Mouse (Mus musculus) urinary bladder, adult 18-20 months (tissue): ENCODE measurements around the gene Cblc.
"Not testable (repeated sequence)": the region's sequence is repeated elsewhere in the genome, so short reads cannot be mapped to it uniquely, and the experiment has no call there.

Experiments
- DNase-seq, 2 experiments: peaks; one replicate each; pipeline ENCODE4 v3.0.0; 2022; ENCODE audit warnings: low spot score in 2 of 2, mixed read lengths in 2 of 2

Cblc gene

DNA sequence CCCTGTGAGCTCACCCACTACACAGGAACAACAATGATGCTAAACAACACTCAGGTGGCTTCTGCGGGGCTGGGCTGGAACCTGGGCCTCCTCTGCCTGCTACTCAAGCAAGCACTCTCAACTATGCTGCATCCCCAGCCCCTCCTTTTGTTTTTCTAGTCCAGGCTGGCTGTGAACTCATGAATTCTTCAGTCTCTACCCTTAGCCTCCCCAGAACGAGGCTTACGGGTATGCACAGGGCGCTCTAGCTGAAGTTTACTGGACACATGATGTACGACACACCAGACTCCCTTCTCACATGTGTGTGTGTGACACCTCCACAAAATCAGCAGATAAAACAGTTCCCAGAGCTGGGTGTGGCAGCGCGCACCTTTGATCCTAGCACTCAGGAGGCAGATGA, 22.3 kb upstream of the Cblc start:
- DNase-seq = no peak

DNA sequence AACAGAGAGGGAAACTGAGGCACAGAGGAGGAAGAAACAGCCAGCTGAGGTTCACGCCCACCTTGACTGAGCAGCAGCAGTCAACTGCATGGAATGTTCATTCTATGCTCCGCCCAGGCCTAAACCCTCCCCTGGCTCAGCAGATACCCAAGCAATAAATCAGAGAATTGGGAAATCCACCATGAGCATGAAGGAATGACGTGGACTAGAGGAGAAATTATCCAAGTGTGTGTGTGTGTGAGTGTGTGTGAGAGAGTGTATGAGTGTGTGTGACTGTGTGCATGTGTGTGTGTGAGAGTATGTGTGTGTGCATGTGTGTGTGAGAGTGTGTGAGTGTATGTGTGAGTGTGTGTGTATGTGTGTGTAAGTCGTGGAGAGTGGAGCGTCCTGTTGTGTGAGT, 21.8 kb upstream of the Cblc start:
- peak in 1 of 2 experiments; percentile 62 for DNase-seq

DNA sequence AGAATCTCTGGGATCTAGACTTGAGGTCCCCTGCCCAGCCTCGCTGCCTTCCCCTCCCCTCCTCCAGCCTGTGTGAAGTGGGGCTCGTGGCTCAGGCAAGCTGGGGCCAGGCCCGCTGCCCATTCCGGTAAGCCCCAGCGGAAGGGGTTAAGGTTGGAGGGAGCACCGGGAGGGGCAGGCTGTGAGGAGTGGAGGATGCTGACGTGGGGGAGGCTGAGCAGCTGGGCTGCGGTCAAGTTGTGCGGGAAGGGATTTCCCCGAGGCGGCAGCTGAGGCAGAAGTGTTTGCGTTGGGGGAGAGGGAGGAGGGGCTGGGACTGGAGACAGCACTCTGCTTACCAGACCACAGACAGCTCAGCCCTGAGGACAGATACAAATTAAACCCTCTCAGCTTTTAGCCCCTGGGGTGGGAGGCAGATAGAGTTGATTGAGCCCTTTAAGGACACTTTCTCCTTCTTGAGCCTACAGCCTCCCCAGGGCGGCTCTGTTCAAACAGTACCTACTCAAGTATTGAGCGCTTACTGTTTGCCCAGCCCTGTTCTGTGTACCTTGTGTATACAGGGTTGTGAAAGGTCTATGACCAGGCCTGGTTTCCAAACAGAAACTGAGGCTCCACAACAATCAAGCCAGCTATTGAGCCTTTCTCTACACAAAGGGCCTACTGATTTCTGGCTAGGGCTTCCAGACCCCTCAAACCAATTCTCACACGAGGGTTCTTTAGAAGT, 20.9 kb upstream of the Cblc start:
- peak in 1 of 2 experiments; percentile 76 for DNase-seq

DNA sequence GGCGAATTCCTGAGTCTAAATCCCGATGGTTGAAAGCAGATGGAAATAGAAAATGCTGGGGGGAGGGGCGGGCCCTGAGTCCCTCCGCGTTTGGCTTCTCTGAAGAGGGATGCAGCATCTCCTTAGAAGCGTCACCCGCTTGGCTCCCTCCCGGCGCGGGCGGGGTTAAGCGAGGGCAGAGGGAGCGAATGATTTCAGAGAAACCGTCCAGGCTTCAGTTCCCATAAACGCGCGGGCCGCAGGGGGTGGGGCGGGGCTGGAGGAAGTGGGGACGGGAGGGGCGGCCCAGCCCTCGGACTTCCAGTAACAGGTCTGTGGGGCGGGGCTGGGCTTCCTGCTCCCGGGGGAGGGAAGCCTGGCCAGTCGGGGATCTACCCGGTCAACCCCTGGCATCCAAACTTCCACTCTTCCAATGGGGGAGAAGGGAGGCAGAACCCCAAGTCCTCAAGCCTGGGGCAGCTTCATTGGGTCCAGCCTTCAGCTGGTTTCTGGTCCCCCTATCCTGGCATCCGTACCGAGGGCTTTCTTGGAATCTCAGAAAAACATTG, 19.7 kb upstream of the Cblc start:
- DNase-seq = peak; percentile 85 to 86

DNA sequence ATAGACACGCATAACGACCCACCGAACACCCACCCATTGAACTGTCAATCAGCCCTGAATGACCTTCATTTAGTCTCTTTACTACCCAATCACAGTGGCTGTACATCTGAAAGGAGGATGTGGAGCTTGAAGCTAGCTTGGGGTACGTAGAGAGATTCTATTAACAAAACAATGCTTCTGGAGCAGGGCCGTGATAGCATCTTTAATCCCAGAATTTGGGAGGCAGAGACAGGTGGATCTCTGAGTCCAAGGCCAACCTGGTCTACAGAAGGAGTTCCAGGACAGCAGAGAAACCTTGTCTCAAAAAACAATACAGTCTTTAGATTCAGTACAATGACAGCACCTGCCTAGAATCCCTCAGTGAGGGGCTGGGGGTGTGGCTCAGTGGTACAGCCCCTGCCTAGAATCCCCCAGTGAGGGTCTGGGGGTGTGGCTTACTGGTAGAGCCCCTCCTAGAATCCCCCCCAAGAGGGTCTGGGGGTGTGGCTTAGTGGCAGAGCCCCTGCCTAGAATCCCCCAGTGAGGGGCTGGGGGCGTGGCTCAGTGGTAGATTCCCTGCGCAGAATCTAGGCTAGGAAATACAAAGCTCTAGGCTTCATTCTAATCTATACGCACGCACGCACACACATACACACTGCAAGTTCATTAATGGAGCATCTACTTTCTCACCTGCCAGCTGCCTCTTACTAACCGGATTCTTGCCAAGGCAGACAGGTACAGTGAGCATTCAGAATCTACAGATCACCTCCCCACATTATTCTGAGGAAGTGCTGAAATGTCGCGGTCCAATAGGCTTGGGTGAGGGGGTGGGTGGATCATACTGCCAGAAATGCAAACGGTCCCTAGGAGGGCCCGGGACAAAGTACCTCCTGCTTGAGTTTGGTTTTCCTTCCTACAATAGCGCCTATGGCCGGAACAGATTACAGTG, 19.0 kb upstream of the Cblc start:
- no peak for DNase-seq

DNA sequence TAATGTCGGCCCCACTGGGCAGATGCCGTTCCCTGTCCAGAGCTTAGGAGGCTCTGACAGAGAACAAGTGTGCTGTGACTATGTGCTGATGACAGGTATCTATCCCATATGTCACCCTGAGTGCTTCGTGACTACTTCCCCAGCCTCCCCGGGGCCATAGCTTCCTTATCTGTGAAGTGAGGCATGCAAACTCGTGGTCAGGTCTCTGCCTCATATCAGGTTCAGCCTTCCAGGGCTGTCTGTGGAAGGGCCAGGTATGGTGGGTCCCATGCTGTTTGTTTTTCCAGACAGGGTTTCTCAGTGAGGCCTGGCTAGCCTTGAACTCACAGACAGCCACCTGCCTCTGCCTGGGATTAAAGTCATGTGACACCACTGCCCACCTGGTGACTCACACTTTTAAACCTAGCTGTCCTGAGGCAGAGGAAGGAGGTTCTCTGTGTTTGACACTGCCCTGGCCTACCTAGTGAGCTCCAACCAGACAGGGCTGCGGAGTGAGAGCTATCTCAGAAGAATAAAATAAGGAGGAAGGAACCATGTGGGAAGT, 17.0 kb upstream of the Cblc start:
- no peak for DNase-seq

DNA sequence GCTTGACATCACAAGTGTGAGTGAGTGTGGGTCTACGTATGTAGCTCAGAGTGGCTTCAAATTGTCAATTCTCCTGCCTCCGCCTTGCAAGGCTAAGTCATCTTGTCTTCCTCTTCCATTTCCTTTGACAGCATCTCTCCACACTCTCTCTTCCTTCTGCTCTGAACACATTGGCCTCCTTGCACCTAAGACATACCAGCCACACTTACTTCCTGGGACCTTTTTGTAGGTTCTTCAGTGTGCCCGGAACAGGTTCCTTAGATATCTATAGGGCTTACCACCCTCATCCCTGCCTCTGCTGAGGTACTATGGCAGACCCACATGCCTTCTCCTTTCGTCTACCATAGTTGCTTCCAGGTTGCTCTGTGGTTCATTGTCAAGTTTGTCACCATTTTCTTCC, 16.6 kb upstream of the Cblc start:
- DNase-seq = no peak

DNA sequence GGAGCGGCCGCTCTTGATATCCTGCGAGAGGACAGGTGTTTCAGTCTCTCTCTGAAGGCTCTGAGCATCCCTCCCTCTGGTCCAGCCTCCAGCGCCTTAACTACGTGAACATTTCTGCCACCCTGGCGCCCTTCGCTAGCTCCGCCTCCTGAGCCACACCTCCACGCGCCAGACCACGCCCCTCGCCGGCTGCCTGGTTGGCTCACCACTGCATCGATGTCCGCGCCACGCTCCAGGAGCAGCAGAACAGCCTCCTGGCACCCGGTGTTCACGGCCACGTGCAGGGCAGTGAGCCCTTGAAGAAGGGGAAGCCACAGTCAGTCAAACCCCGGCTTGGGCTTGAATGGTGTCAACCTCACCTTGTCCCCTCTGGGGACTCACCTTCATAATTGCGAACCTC, 14.5 kb upstream of the Cblc start:
- DNase-seq = no peak

DNA sequence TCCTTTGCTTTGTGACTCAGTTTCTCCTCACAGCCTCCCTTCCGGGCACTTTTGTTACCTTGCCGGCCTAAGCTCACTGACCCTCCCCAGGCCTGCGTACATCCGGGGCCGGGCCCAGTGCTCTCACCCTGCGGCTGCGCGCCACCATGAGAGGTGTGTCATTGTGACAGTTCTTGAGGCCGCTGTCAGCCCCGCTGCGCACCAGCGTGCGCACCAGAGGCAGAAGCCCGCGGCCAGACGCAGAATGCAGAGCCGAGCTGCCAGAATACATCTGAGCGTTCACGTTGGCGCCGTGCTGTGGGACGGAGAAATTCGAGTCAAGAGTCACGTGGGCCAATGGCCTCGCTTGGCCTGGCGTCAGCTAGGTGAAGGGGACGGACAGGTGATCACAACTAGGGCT, 12.8 kb upstream of the Cblc start:
- DNase-seq = no peak

DNA sequence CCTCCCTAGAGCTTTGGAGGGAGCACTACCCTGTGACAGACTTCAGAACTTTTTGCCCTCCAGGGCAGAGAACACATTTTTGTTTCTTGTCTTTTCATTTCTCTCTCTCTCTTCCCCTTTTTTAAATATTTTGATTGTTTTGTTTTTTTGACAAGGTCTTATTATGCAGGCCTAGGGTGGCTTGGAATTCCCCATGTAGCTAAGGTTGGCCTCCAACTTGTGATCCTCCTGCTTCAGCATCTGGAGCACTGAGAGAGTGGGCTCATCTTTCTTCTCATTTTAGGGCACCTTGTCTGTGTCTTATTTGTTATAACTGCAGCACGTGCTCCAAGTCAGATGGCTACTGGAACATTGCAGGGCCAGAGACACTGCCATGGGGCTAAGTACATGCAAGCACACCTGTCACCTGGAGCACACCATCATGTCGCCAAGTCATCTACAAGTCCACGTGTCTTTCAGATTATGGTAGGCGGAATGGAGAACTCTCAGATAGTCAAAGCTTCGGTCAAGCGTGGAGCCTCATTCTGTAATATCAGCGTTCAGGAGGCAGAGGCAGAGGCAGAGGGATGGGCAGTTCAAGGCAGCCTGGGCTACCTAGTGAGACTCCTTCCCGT, 9.9 kb upstream of the Cblc start:
- no peak for DNase-seq

DNA sequence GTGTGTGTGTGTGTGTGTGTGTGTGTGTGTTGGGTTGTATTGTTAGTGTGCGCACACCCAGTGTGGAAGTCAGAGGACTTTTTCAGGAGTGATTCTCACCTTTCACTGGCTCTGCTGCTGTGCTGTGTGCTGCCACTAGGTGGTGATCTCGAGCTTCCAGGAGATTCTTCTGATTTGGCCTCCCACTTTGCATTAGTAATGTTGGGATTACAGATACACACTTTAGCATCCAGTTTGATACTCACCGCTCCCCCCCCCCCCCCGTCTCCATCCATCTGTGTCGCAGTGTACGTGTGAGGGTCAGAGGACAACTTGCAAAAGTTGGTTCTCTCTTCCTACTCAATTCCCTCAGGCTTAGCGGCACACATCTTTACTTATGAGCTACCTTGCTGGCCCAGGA, 6.4 kb upstream of the Cblc start:
- DNase-seq = peak; percentile 55 to 79

DNA sequence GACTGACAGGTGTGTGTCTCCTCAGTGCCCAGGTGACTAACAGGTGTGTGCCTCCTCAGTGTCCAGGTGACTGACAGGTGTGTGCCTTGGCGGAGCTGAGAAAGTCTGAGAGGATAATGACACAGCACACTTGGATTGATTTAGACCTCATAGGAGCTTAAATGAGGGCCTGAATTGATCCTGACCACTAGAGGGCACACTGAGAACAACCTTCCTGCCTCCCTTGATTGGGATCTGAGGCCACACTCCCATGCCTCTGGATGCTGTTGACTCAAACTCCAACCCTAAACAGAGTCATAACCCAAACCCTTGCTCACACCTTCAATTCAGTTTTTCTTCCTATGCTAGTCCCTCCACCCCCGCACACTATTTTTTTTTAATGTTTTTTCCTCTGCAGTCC, 4.2 kb upstream of the Cblc start:
- DNase-seq = no peak

DNA sequence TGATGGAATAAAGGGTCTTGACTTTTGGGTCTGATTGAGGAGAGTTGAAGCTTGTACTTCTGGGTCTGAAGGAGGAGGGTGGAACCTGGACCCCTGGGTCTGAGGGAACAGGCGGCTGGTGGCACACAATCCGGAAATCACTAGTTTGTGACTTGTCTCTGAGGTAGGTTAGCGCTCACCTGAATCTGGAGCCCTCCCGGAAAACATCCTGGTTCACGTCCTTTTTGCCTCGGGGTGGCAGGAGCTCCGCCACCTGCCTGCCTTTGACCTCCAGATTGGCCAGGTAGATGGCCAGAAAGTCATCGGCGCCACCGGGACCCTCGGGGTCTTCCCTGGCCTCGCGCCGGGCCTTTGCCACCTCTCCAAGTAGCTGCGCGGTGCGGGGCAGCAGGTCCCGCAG, 355 bp downstream of the Cblc start:
- DNase-seq = no peak

DNA sequence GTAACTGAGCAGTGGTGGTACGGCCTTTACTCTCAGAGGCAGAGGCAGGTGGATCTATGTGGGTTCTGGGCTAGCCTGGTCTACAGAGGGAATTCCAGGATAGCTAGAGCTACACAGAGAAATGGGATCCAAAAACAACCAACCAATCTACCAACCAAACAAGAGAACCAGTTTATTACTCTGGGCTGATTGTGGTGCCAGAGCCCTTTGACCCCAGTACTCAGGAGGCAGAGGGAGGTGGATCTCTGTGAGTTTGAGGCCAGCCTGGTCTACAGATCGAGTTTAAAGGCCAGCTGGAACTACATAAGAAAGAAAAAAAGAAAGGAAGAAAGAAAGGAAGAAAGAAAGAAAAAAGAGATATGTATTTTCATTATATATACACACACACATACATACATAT, 1.4 kb downstream of the Cblc start:
- no peak for DNase-seq

DNA sequence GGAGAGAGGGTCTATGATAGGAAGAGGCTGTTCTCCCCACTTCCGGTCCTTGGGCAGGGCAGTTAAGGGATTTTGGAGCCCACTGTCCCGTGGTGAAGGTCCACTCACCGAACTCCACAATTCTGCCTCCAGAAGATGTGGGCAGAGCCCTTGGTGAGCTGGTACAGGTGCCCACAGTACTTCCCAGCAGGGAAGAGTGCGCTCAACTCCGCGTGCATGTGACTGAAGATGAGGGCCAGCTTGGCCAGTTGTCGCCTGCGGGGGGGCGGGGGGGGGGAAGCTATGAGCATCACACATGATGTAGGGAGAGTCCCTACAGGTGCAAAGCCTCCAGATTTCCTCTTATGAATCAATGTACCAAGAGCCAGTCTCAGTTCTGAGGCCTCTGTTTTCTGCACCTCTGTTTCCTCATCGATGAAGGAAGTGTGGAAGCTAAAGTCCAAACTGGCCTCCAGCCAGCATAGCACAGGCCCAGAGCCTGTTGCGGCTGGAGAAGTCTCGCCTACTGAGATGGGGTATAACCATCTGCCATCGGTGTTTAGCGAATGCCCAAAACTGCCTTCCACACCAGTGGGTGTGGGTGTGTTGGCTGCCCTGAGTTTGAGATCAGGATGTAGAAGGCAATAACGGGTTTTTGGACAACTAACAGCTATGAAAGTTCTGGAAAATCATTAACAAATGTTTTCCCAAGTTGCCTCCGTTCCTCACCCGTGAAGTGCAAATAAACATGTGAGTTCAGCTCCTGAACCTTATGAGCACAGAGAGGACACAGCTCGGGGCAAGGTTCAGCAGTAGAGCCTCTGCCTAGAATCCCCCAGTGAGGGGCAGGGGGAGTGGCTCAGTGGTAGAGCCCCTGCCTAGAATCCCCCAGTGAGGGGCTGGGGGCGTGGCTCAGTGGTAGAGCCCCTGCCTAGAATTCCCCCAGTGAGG, 3.6 kb downstream of the Cblc start:
- DNase-seq = no peak

DNA sequence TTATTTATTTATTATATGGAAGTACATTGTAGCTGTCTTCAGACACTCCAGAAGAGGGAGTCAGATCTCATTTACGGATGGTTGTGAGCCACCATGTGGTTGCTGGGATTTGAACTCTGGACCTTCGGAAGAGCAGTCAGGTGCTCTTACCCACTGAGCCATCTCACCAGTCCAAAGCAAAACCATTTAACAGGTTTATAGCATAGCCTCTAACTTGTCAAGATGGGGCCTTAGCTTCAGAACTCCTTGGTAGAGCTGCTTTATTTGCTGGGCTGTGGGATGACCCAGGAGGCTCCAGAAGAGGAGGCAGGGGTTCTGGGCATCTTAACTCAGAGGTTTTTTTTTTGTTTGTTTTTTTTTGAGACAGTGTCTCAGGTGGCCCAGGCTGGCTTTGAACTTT, 5.1 kb downstream of the Cblc start:
- not testable (repeated sequence) for DNase-seq

DNA sequence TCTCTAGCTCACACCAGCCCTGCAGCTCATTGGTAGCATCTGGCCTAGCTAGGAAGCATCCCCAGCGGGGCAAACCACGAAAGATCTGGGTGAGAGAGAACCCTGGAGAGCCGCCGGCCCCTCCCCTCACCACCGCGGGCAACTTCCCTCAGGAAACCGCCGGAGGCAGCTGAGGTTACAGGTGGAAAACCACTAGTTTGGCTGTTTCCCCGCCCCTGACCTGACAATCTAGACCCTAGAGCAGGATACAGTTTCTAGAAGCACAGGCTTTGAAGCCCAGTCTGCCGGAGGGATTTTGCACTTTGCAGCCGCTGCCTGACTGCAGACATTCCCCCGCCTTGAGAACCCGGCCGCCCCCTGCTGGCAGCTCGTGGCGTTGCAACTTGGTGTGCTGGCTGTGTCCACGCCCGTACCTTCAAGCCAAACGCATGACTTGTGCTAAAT, 6.7 kb downstream of the Cblc start:
- peak; percentile 80 to 98 for DNase-seq

DNA sequence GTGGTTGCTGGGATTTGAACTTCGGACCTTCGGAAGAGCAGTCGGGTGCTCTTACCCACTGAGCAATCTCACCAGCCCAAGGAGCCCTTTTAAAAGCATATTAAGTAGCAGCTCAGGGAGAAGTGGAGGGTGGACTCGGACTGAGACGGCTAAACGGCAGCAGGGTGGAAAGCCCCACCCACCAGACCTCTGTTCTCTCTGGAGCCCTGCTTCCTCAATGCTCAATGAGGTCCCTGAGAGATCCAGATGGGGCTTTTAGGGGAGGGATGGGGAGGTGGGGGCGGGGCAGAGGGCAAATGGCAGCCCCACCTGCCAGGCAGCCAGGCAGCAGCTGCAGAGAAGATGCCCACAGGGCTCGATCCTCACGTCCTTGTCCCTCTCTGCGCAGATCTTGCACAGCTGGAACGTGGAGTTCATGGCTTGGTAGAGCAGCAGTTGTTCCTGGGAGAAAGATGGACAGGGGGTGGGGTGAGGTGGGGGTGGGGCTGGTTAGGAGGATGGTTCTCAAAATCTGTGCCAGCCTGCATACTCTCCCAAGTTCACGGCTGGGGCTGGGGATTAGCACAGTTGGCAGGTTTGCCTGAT, 10.6 kb downstream of the Cblc start:
- DNase-seq = no peak

DNA sequence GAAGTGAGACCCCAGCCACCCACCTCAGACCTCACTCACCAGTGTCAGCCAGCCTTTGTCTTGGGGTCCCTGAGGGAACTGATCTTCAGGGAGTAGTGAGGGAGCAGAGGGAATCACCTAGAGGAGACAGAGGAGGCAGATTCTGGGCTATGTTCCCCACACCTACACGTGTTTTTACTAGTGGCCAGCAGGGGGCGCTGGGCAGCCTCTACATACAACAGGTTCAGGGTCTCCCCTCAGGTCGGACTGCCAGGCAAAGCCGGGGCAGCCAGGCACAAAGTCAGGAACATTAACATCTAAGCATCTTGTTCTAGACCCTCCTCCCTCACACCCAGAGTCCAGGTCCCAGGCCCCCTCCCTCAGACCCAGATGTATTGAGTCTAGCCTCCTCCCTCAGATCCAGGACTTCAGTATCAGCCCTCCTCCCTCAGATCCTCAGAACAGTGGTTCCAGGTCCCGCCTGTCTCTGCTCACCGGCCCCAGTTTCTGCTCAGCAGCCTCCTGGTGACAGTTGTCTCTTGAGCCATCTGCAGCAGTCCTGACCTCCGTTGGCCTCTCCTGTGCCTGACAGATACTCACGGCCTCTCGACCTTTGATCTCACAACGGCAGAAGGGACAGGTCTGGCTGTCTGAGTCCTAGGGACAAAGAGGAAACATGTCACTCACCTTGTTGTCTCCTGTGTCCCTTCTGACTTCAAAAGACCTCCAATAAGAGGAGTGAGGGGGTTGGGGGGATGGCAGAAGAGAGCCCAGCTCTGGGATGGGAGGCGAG, 11.7 kb downstream of the Cblc start:
- no peak for DNase-seq

DNA sequence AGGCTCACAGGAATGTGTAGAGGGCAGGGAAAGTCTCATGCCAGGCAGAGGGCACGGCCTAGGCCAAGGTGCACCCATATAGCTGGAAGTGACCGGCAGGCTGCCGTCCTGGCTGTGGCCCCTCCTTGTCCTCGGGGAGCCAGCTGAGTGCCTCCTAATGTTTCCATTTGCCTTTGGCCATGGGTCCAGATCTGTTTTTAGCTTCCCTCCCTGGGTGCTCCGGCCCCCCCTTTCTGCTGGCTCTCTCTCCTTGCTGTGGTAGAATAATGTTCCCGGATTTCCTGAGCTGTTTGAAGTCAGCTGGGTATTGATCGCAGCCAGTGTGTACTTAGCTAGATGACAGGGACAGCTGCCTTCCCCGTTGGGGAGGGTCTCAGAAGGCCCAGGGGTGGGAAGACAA, 13.0 kb downstream of the Cblc start:
- no peak for DNase-seq
